Mouse (Mus musculus) embryonic facial prominence, embryonic 10.5 days (tissue): ENCODE data around the gene Mnx1. TPM values are rescaled to one million over a fixed set of nuclear protein-coding genes. Genes with fewer than 3 reads are reported as not detected.

ENCODE experiments used
- DNase-seq: peaks from one replicate; pipeline ENCODE4 v3.0.0-alpha.2; 2017; ENCODE audit warnings: low spot score
- H3K27ac ChIP-seq: fragments of 300-500 bp; sonication (generic); replicated peaks from 2 replicates; pipeline ENCODE4 v1.5.1; 2016; ENCODE audit warnings: mild to moderate bottlenecking
- H3K27me3 ChIP-seq: fragments of 300-500 bp; sonication (generic); replicated peaks from 2 replicates; pipeline ENCODE4 v1.6.1; 2016; ENCODE audit warnings: low read depth, mild to moderate bottlenecking; ENCODE audit not compliant: poor library complexity, severe bottlenecking
- H3K36me3 ChIP-seq: fragments of 300-500 bp; sonication (generic); replicated peaks from 2 replicates; pipeline ENCODE4 v1.6.1; 2016; ENCODE audit warnings: mild to moderate bottlenecking, moderate library complexity
- H3K4me1 ChIP-seq: fragments of 300-500 bp; sonication (generic); 2 replicates; pipeline ENCODE4 v1.6.1; 2016
- H3K4me3 ChIP-seq: fragments of 300-500 bp; sonication (generic); 2 replicates; pipeline ENCODE4 v1.5.1; 2016; ENCODE audit warnings: mild to moderate bottlenecking, moderate library complexity
- H3K9me3 ChIP-seq: fragments of 300-500 bp; sonication (generic); 2 replicates; pipeline ENCODE4 v1.6.1; 2016; ENCODE audit warnings: mild to moderate bottlenecking
- WGBS: fragments of 180-500 bp; shearing (Covaris S2); methylation state at CpG from one replicate; pipeline ENCODE4 v1.1.7; 2016; 5-methylcytosine and 5-hydroxymethylcytosine counted together
- polyA plus RNA-seq: library from polyadenylated mRNA; unstranded; fragments of >200 nt; fragmentation: Nextera tagmentation; extraction: Ambion mirVana; gene quantifications from 2 replicates; pipeline ENCODE4 v1.2.1, GENCODE M21; 2016

The Mnx1 gene
- polyA plus RNA-seq, 1 experiment from 2014 or later, result not detected

DNA sequence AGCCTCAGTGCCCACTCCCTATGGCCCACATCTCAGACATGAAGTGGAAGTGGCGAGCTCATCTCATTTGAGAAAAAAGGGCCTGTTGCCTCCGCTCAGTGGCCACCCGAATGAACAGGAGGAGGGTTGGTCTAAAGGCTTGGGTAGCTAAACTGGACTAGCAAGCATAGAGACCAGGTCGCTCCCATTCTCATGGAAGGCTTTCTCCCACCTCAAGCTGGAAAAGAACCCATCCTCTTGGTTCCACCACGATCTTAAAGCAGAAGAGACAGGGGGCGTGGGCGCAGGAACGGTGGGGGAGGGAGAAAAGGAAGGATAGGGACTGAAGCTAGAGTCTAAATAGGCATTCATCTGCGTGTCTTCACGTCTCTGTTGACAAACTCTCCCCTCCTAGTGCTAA lies 3.2 kb downstream of the Mnx1 start:
- H3K9me3 ChIP-seq, result no peaks in the 10 kb centered on the region
- H3K27me3 ChIP-seq, result peaks cover 100% of the 10 kb centered on the region
- H3K36me3 ChIP-seq, result no peaks in the 10 kb centered on the region
- H3K4me1 ChIP-seq, result peaks cover 19% of the 10 kb centered on the region
- no peak overlapping the region for H3K27ac ChIP-seq
- 2% methylated on average over 10 of the region's 10 CpGs for WGBS
- no peak overlapping the region for H3K4me3 ChIP-seq
- DNase-seq, result peak; percentile 44

DNA sequence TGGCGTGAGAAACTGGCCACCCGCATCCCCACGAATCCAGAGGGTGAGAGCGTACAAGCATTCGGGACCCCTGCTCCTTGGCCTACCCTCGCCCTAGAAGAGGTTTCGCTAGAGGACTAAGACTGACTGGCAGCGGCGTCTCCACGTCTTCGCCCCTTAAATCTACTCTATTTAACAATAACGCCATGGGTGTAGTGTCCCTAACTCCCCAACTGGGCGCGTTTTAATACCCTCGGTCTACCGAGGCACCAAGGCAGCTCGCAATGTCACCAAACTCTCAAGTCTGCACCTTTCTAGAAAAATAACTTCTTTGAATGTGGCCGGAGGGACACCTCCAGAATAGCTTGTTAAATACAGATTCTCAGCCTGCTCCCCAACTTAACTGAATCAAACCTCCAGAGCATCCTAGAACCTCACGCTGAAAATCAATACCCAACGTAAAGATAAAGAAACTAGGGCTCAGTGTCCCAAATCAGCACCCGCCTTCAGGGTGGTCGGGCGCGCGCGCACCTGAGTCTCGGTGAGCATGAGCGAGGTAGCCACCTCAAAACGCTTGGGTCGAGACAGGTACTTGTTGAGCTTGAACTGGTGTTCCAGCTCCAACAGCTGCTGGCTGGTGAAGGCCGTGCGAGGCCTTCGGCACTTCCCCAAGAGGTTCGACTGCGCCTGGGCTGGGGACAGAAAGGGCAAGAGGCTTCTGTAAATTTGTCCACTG lies 3.9 kb downstream of the Mnx1 start:
- 1% methylated on average over 35 of the region's 35 CpGs for WGBS
- no peak overlapping the region for H3K4me3 ChIP-seq

DNA sequence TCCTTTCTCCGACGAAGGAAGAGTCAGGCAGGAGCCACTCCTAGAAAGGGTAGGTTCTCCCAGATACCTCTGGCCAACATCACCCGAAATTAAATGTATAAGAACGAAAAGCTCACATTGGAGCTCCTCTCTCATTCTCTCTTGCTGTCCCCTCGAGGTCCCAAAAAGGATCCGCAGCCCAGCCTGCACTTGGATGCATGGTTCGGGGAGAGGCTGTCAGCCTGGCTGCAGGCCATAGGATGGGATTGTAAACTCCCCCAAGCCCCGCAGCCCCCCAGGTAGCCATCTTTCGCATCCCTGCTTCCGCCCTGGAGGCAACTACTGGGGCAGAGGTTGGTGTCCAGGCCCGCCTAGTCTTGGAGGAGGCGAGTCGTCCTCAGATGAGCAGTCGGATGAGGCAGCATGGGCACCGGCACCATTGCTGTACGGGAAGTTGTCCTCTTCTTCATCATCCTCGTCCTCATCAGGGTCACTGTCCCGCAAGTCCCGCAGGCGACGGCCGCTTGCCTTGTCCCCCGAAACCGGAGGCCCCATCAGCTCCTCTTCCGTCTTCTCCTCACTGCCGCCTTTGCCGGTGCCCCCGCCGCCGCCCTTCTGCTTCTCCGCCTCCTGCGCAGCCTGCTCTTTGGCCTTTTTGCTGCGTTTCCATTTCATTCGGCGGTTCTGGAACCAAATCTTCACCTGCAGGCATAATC lies 4.6 kb downstream of the Mnx1 start:
- no peaks in the 10 kb centered on the region for H3K9me3 ChIP-seq
- peak; percentile 60 for DNase-seq
- under 1% methylated on average over 35 of the region's 35 CpGs for WGBS
- H3K27ac ChIP-seq, result no peak overlapping the region
- no peak overlapping the region for H3K4me3 ChIP-seq
- H3K27me3 ChIP-seq, result peaks cover 100% of the 10 kb centered on the region
- no peaks in the 10 kb centered on the region for H3K36me3 ChIP-seq
- peaks cover 15% of the 10 kb centered on the region for H3K4me1 ChIP-seq

More for the DNA sequence above, 3.9 kb downstream of the Mnx1 start:
- no peak for DNase-seq
- no peaks in the 10 kb centered on the region for H3K36me3 ChIP-seq
- peaks cover 100% of the 10 kb centered on the region for H3K27me3 ChIP-seq
- no peak overlapping the region for H3K27ac ChIP-seq
- peaks cover 19% of the 10 kb centered on the region for H3K4me1 ChIP-seq
- no peaks in the 10 kb centered on the region for H3K9me3 ChIP-seq

DNA sequence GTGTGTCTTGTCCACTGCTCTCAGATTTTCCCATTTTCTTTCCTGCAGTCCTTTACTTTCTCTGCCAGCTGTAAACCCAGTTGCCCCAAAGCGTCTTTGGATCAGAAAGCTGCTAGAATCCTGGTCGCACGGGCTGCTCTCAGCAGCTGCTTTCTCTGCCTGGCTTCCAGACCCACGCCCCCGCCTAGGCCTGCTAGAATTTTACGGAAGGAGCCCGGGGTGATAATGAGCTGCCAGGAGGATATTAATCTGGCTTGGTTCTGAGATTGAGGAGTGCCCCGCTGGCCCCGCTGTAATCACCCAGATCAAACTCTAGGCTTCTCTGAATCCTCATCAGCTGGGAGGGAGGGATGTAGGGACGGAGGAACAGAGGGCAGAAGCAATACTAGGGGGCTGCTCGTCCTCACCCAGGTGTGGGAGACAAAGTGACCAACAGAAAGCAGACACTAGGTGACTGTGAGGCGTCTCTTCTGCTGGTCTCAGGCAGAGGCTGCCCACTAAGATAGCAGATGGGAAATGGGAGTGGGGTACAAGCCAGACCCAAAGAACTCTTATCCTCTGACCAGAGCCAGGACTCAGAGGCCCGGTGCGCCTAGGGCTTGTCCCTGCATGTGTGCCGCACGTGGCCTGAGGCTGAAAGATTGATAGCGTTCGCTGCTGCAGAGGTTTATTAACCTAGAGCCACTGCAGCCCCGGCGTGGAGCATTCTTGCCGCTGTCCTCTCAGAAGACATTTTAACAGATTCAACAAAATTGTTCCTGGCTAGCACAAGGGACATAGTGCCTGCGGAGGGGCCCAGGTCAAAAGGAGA lies 6.2 kb downstream of the Mnx1 start:
- H3K4me3 ChIP-seq, result no peak overlapping the region

DNA sequence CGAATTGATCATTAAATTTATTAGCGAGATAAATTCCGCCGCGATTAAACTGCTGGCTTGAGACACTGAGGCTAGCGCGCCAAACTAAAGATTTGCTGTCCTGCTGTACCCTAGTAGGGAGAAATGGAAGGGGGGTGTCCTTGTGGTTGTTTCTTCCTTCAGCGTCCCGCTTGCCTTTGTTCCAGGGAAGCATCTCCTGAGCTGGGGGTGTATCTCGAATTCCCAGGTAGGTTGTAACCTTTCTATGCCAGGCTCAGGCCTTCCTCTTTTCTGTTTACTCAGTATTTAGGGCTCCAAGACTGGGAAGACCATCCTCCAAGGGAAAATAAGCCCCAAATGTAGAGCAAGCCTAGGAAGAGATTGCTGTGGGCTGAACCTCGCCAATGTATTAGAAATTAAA lies 6.9 kb downstream of the Mnx1 start:
- Histone ChIP-seq H3K27ac (no peak overlapping the region), H3K27me3 (peaks cover 100% of the 10 kb centered on the region), H3K4me1 (peaks cover 13% of the 10 kb centered on the region), H3K9me3 (no peaks in the 10 kb centered on the region), H3K4me3 (no peak overlapping the region), H3K36me3 (no peaks in the 10 kb centered on the region)
- DNase-seq, result peak; percentile 34
- 1% methylated on average over 11 of the region's 11 CpGs for WGBS

More for the DNA sequence above, 6.2 kb downstream of the Mnx1 start:
- Histone ChIP-seq H3K4me1 (peaks cover 13% of the 10 kb centered on the region), H3K27me3 (peaks cover 100% of the 10 kb centered on the region), H3K27ac (no peak overlapping the region), H3K9me3 (no peaks in the 10 kb centered on the region), H3K36me3 (no peaks in the 10 kb centered on the region)
- WGBS, result under 1% methylated on average over 22 of the region's 22 CpGs
- peak; percentile 68 for DNase-seq

DNA sequence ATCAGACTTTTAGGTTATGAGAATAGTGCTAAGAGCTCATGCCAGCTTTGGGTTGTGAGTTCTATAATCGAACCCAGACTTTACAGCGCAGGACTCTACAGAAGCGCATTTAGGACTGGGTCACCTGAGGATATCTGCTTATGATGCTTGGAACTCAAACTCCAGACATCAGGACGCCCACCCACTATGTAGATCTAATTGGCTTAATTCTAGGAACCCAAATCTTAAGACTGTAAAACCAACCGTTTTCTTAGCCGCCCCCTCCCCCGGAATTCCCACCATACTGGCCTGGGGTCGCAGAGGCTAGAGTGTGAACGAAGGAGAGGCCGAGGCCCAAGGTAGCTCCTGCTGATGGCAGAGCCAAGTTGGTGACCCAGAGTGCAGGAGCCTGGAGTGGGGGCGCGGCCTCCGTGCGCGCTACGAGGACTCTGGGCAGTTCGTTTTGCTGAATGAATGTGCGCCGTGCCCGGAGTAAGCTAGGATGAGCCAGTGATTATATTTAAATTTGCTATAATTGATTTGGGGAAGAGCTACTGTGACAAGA lies 7.3 kb downstream of the Mnx1 start:
- Histone ChIP-seq H3K4me1 (peaks cover 13% of the 10 kb centered on the region), H3K27ac (no peak overlapping the region), H3K27me3 (peaks cover 100% of the 10 kb centered on the region), H3K9me3 (no peaks in the 10 kb centered on the region), H3K36me3 (no peaks in the 10 kb centered on the region), H3K4me3 (no peak overlapping the region)
- DNase-seq, result peak; percentile 43
- WGBS, result 4% methylated on average over 20 of the region's 20 CpGs

DNA sequence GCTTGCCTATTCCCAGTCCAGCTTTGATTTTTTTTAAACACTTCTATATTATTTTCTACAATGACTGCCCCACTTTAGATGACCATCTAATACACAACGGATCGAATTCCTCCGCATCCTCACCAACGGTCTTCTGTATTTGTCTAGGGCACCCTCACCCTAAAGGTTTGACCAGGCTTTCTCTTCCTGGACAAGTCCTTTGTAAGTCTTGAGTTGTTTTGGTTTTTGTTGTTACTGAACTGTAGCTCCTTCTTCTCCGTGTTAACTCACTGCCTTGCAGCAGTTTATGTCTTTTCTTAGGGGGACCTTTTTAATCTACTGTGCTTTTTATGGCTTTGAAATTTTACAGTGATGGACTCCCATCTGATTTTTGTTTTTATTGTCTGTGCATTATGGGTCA lies 8.0 kb downstream of the Mnx1 start:
- no peaks in the 10 kb centered on the region for H3K36me3 ChIP-seq
- no peak overlapping the region for H3K4me3 ChIP-seq
- H3K4me1 ChIP-seq, result peaks cover 13% of the 10 kb centered on the region
- H3K27ac ChIP-seq, result no peak overlapping the region
- H3K27me3 ChIP-seq, result peaks cover 100% of the 10 kb centered on the region
- 6% methylated on average over 5 of the region's 5 CpGs for WGBS
- no peak for DNase-seq
- no peaks in the 10 kb centered on the region for H3K9me3 ChIP-seq

DNA sequence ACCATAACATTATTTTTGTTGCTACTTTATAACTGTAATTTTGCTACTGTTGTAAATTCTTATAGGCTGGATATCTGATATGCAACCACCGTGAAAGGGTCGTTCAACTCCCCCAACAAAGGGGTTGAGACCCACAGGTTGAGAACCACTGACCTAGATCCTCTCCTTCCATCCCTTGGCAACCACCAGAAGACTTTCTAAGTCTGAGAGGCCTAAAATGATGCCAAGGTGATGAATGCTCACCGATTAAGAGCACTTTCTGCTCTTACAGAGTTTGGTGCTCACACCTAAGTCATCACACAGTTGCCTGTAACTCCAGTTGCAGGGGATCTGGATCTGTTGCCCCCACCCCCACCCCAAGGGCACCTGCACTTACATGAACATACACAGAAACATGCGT lies 8.8 kb downstream of the Mnx1 start:
- no peak overlapping the region for H3K27ac ChIP-seq
- H3K27me3 ChIP-seq, result peaks cover 93% of the 10 kb centered on the region
- H3K9me3 ChIP-seq, result no peaks in the 10 kb centered on the region
- H3K4me3 ChIP-seq, result no peak overlapping the region
- 3% methylated on average over 4 of the region's 4 CpGs for WGBS
- H3K36me3 ChIP-seq, result no peaks in the 10 kb centered on the region
- H3K4me1 ChIP-seq, result peaks cover 13% of the 10 kb centered on the region
- DNase-seq, result no peak

DNA sequence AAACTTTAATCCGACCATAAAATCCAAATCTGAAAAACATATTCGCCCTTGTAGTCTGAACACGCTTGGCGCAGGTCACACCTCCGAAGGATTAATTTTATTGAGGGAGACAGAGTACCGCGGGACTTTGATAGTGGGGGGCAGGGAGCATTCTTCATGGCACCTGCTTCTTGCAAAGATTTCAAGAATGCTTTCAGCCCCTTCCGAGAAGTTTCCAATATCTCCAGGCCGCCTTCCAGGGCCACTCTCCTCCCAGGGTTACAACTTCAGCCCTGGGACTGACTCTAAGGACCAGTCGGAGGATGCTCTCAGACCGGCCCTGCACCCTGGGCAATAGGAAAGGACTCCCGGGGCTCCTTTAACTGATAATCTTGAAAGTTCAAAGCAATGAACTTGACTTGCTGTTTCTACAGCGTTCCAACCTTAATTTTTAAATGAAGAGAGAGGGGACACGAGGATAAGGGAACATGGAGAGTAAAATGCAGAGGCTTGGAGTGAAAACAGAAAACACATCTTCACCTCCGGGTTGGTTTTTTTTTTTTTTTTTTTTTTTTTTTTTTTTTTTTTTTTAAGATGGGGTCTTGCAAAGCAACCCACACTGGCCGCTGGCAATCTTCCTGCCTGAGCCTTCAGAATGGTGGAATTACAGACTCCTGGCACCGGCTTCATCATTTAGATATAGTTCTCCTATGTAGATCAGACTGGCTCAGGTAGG lies 9.8 kb downstream of the Mnx1 start:
- DNase-seq, result peak; percentile 37
- H3K36me3 ChIP-seq, result no peaks in the 10 kb centered on the region
- 2% methylated on average over 17 of the region's 17 CpGs for WGBS

DNA sequence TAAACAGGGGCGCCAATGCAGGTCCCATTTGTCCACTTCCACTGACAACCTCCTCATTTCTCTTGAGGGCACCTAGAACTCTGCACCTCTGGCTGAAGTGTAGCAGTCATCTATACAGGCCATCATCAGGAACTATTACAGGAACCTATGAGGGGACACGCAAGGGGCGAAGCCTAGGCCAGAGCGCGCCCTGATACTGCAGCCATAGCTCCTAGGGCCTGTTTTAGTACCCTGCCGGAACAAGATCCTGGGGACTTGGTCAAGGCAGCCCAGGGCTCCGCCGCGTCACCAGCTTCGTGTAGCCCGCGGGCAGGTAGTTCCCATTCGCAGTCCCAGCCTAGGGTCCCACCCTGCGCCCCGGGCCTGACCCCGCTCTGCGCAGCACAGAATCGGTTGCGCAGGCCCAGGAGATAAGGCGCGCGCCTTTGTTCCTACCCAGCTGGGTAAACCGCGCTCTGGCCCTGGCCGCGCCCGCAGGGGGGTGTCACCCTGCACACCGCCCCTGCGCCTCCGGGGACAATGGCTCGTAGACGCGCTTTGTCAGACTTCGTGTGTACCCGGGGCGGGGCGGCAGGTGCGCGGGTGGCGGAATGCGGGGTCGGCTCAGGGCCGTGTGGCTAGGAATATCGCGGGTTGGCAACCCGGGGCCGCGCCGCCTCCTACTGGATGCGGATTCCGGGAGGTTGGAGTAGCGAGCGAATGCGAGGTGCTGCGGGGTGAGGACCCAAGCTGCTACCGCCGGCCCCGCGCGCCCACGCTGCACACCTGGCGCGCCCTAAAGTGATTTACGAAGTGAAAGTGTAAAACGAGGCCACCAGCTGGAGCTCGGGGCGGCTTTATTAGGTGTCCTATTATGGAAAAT lies 10.6 kb downstream of the Mnx1 start:
- H3K9me3 ChIP-seq, result no peaks in the 10 kb centered on the region
- H3K4me1 ChIP-seq, result peaks cover 13% of the 10 kb centered on the region
- peak overlapping the region; percentile 52 for H3K4me3 ChIP-seq
- peaks cover 75% of the 10 kb centered on the region for H3K27me3 ChIP-seq
- DNase-seq, result peak; percentile 64
- H3K27ac ChIP-seq, result no peak overlapping the region
- WGBS, result 2% methylated on average over 67 of the region's 67 CpGs
- H3K36me3 ChIP-seq, result no peaks in the 10 kb centered on the region

More for the DNA sequence above, 9.8 kb downstream of the Mnx1 start:
- Histone ChIP-seq H3K27me3 (peaks cover 83% of the 10 kb centered on the region), H3K27ac (no peak overlapping the region), H3K4me3 (peak overlapping the region; percentile 52), H3K9me3 (no peaks in the 10 kb centered on the region), H3K4me1 (peaks cover 13% of the 10 kb centered on the region)

DNA sequence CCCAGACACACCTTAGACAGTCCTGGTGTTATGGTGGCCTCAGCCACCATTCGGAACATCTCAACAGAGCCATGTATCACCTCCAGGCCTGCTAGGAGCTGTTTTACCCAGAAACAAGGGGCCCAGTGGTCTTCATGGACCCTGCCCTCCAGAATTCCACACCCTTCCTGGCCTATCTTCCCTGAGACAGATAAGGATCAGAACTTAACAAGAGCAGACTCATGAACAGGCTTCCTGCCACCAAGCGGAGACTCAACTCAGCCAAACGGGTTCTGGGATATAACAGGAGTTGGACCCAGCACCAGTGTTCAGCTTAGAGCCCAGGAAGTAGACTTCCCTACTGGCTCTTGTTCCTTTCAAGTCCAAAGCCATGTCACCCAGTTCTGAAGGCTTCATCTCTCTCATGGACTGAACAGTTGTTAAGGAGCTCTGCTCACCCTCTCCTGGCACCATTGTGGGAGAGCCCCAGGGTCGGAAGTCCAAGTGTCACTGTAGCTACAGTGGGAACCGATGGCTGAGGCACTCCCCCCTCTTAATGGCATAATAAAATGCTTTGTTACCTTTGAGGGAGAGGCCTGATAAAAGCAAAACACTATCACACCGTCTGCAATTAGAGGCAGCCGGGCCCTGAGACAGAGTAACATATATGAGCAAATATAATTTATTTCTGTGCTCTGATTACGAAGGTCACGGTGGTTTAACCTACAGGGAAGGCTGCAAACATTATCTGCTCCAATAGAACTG lies 15.2 kb downstream of the Mnx1 start:
- H3K4me3 ChIP-seq, result no peak overlapping the region
- peaks cover 15% of the 10 kb centered on the region for H3K36me3 ChIP-seq
- no peaks in the 10 kb centered on the region for H3K9me3 ChIP-seq
- H3K4me1 ChIP-seq, result peaks cover 7% of the 10 kb centered on the region
- H3K27me3 ChIP-seq, result peaks cover 29% of the 10 kb centered on the region
- H3K27ac ChIP-seq, result no peak overlapping the region
- 77% methylated on average over 9 of the region's 9 CpGs for WGBS
- no peak for DNase-seq
